Mouse (Mus musculus): ENCODE measurements around the gene Zbtb12.

Gene Zbtb12

DNA sequence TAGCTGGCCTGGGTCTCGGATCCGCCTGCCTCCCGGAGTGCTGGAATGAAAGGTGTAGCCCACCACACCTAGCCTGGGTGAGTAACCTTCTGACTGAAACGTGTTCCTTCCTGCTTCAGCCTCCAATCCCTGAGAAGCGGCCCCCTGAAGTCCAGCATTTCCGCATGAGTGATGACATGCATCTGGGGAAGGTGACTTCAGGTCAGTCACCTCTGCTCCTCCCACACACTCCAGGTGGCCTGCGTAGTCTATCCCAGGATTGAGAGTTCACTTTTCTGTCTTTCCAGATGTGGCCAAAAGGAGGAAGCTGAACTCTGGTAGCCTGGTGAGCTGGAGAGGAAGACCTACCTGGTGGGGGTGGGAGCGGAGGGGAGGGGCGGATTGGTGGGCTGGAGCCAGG lies 23.6 kb downstream of the Zbtb12 start:
- no peak for DNase-seq (ENCODE audit: low spot score)

- no peak for DNase-seq (ENCODE audit: low spot score)
These were observed 31.7 kb downstream of the Zbtb12 start for GRCm38 (mm10) chr17:34910982-34911381.

GRCm38 (mm10) chr17:34911945-34912351 lies 32.7 kb downstream of the Zbtb12 start:
- no peak for DNase-seq (ENCODE audit: low spot score)

DNA sequence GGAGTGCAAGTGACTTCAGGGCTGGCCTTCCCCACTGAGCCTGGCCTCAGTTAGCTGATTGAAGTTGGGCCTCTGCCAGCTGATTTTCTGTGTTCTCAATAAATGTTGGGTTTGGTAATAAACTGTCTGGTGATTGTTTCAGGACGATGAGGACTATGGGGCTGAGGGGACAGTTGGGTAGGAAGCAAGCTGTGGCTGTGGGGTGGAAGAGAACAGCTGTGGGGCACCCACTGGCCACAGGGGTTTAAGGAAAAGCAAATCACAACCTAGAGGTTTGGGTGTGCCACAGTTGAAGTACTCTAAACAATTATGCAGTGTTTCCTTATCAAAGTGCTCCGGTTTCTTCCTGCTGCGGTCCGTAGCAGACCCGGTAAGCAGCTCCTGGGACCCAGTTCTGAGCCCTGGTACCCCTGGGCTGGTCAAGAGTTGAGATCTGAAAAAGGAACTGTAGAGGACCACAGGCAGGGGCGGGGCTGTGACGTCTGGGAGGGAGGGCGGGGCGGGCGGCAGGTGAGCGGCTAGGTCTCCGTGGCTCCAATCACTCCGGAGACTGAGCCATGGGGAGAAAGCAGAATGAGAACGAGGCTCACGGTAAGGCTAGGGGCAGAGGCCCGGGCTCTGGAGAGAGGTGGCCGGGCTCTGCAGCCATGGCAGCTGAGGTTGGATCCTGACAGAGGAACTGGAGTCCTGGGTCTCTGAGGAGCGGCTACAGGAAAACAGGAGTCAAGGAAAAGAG lies 34.8 kb downstream of the Zbtb12 start, which contains the start of gene Slc44a4:
Gene Slc44a4 (plus strand): TSS at position 537 of the 736 bp plus-strand sequence.
- DNase-seq (ENCODE audit: low spot score), result no peak

DNA sequence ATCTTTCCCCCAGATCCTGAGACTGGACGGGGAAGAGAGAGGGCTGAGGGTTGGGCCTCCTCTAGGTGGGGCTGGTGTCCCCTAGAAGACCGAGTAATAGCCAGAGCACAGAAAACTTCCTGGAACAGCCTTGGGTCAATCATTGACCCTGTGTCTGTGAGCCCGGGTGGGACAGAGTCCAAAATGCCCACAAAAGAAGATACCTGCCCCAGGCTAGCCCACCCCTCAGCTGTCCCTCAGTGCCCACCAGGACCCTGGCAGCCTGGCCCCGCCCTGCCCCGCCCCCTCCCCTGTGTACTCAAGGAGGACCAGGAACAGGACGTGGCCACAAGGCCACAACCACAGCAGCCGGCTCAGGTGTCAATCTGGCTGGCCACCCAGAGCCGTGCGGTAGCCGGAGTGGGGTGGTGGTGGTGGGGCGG lies 36.1 kb downstream of the Zbtb12 start:
- DNase-seq (ENCODE audit: low spot score), result no peak

DNA sequence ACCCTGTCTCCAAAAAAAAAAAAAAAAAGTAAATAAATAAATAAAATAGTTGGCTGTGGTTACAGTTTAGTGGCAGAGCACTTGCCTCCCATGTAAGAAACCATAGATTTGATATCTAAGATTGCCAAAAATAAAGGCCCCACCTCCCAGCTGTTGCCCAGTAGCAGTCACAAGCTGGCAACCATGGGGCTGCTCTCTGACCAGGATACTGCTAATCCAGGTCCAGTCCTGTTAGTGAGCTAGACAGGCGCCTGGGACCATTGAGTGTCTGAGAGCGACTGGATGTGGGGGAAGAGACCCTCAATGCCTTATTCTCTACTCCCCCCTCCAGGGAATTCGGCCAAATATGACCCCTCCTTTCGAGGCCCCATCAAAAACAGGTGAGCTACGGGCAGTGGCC lies 37.0 kb downstream of the Zbtb12 start:
- DNase-seq (ENCODE audit: low spot score), result no peak

- no peak for DNase-seq (ENCODE audit: low spot score)
These were observed 37.9 kb downstream of the Zbtb12 start for GRCm38 (mm10) chr17:34917188-34917587.

GRCm38 (mm10) chr17:34922939-34923338 lies 43.7 kb downstream of the Zbtb12 start:
- DNase-seq (ENCODE audit: low spot score), result no peak

DNA sequence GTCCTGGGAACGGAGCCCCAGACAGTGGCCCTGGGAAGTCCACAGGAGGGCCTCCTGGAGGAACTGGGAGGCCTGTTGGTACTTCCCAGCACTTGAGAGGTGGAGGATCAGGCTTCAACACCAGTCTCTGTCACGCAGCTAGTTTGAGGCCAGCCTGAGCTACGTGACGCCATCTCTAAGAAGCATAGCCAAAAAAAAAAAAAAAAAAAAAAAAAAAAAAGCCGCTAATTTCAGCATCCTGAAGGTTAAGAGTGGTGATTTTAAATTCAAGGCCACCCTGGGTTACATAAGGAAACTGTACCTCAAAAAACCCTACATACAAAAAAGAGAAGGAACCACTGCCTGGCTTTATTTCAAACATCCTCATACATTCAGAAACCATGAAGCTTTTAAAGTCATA lies 45.0 kb downstream of the Zbtb12 start:
- DNase-seq (ENCODE audit: low spot score), result no peak

- no peak for DNase-seq (ENCODE audit: low spot score)
These were observed 48.2 kb downstream of the Zbtb12 start for GRCm38 (mm10) chr17:34927306-34928019.

DNA sequence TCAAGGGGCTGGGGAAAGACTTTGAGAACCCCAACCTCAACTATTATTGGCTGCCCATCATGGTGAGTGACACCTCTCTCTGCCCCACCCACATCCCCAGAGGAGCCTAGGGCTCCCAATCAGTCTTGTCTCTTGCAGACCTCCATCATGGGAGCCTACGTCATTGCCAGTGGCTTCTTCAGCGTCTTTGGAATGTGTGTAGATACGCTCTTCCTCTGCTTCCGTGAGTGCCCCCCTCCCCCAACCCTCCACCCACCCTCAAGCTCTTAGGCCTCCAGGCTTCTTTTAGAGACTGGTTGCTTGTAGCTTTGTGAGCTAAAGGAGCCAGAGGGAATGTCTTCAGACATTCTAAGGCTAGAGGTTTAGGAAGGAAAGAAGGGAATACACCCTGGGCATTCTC lies 49.6 kb downstream of the Zbtb12 start:
- no peak for DNase-seq (ENCODE audit: low spot score)

- peak; percentile 97 for DNase-seq (ENCODE audit: low spot score)
These were observed 51.9 kb downstream of the Zbtb12 start, which contains the start of gene Neu1 for GRCm38 (mm10) chr17:34931061-34931734. TSS of gene Neu1 (plus strand) at chr17:34931253.

DNA sequence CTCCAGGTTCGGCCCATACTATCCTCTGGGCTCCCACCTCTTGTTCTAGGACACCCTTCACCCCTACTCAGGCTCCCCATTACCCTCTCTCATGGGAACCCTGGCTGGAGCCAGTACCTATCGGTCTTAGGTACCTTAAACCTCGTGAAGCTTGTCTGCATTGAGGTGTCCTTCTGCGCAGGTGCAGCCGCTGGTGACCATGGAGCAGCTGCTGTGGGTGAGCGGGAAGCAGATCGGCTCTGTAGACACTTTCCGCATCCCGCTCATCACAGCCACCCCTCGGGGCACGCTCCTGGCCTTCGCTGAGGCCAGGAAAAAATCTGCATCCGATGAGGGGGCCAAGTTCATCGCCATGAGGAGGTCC lies 52.4 kb downstream of the Zbtb12 start:
- no peak for DNase-seq (ENCODE audit: low spot score)

DNA sequence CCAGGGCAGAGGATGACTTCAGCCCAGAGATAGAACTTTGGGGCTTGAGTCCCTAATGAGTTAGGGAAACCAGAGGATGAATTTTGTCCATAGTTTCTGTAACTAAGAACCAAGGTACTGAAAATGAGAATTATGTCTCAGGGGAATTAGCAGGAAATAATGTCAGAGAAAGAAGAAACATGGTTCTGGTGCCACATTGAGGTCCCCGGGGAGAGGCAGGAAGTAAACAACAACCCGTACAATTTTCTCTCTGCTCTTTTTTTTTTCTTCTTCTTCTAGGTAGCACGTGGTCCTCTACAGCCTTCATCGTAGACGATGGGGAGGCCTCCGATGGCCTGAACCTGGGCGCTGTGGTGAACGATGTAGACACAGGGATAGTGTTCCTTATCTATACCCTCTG lies 53.0 kb downstream of the Zbtb12 start:
- DNase-seq (ENCODE audit: low spot score), result no peak

- DNase-seq (ENCODE audit: low spot score), result no peak
These were observed 54.7 kb downstream of the Zbtb12 start for GRCm38 (mm10) chr17:34934031-34934430.

DNA sequence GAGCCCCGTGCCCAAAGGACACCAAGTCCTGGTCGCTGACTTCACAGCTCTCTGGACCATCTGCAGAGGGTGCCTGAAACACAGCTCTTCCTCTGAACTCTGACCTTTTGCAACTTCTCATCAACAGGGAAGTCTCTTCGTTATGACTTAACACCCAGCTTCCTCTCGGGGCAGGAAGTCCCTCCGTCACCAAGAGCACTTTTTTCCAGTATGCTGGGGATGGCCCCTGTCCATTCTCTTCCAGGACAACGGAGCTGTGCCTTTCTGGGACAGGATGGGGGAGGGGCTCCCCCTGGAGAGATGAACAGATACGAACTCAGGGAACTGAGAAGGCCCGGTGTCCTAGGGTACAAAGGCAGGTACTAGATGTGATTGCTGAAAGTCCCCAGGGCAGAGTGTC lies 55.5 kb downstream of the Zbtb12 start:
- no peak for DNase-seq (ENCODE audit: low spot score)

- DNase-seq (ENCODE audit: low spot score), result no peak
These were observed 58.8 kb downstream of the Zbtb12 start for GRCm38 (mm10) chr17:34937960-34938505.

- DNase-seq (ENCODE audit: low spot score), result no peak
These were observed 62.2 kb downstream of the Zbtb12 start for GRCm38 (mm10) chr17:34941344-34942041.

DNA sequence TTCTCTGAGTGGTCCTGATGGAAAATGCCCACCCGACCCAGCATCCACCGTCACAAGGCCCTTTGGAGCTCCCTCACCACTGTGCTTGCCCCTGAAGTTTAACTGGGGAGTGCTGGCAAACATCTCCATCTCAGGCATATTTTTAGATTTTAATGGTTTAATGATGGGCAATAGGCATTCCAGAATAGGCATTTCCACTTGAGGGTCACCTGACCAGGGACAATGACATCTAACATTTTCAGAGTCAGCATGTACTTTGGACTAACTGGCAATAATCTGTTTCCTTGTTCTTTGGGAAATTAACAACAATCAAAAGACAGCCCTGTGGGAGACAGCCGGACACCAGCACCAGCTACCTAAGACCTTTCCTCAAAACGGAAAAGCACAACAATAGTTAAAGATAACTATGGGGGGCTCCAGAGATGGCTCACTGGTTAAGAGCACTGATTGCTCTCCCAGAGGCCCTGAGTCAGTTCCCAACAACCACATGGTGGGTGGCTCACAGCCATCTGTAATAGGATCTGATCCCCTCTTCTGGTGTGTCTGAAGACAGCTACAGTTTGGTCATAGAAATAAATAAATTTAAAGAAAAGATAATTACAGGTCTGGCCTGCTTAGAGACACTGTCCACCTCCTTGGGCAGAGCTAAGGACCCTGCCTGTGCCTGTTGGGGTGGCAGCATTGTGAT lies 64.0 kb downstream of the Zbtb12 start:
- DNase-seq (ENCODE audit: low spot score), result no peak

GRCm38 (mm10) chr17:34944362-34944761 lies 65.1 kb downstream of the Zbtb12 start:
- DNase-seq (ENCODE audit: low spot score), result no peak
